Mouse (Mus musculus): ENCODE data around the gene Tom1l2.

Gene Tom1l2

DNA sequence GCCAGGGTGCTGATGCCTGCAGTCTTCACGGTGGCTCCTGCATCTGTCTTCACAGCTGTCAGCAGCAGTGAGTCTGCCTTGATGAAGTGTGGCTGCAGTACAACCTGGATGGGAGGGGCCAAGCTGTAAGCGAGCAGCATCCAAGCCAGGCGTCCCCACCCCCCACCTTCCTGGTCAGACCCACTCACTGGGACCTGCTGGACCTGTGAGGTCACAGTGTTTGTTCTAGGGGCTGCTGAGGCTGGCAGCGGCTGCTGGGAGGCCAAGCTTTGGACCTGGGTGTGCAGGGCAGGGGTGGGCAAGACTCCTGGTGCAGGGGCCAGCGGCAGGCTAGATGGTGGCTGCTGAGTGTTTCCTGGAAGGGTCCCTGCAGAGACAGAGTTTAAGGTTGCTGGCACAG lies 146.5 kb downstream of the Tom1l2 start:
- DNase-seq (ENCODE audit: low spot score in 2 of 2), result no peak

DNA sequence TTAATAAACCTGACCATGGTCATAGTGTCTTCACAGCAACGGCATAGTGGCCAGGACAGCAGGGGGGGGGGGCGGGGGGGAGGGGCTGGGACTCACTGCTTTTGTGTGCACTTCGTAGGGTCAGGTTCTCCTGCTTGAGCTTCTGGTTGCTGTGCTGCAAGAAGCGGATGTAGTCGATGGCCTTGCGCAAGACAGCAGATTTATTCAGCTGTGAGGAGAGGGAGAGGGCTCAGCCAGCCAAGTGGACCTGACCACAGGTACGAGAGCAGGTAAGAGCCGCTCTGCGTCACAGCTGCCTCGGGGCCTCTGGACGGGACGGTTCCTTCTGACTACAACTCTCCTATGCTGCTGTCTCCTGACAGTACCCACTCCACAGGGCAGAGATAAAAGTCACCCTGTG lies 147.7 kb downstream of the Tom1l2 start:
- no peak for DNase-seq (ENCODE audit: low spot score in 2 of 2)

DNA sequence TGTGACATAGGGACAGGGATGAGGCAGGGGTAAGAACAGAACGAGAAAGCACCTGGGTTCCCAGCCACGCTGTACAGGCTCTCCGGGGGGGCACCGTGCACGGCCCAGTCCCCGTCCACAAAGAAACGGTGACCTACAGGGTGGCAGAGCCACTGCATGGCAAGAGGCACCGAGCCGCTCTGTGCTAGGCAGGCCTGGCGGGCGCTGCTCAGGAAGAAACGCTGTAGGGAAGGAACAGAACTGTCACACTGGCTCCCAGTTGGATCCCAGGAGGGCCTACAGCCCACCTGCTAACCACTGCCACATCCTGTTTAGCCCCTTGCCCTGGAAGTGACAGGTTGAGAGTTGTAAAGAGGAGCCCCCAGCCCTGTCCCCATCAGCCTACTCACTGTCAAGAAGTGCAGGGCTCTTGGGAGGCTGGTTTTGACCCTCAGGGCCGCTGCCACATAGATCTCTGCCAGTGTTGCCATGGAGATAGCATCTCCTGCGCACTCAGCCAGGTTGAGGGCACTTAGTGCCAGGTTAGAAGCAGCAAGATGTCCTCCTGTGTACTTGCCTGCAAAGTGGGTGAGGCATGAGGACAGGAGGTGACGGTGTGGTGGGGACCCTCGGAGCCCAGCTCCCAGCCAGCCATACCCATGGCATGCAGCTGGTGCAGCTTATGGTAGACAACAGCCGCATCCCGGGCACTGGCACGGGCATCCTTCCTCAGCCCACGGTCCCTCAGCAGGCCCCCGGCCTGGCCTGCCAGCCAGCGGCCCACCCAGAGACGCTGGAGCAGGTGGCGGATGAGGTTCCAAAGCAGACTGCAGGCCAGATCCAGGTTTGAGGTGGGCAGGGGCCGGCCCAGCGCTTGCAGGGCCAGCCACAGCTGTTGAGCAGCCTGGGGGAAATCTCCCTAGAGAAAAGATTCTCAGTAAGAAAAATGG lies 149.7 kb downstream of the Tom1l2 start:
- DNase-seq (ENCODE audit: low spot score in 2 of 2), result no peak

DNA sequence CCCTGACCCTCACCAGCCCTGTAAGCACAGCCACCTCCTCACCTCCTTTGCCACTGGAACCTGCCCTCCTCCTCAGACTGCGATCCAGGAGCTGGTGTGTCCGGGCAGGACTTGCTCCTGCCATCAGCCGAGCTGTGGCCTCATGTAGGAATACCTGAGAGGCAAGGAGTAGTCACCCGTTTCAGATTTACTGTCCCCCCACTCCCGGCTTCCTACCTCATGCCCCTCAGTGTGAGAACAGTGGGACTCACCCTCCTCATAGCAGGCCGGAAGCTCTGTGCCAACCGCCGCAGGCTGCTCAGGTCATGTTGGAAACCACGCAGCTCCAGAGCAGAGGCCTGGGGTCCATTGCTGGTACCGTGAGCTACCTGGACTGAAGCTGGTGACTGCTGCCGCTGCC lies 152.3 kb downstream of the Tom1l2 start:
- no peak for DNase-seq (ENCODE audit: low spot score in 2 of 2)

DNA sequence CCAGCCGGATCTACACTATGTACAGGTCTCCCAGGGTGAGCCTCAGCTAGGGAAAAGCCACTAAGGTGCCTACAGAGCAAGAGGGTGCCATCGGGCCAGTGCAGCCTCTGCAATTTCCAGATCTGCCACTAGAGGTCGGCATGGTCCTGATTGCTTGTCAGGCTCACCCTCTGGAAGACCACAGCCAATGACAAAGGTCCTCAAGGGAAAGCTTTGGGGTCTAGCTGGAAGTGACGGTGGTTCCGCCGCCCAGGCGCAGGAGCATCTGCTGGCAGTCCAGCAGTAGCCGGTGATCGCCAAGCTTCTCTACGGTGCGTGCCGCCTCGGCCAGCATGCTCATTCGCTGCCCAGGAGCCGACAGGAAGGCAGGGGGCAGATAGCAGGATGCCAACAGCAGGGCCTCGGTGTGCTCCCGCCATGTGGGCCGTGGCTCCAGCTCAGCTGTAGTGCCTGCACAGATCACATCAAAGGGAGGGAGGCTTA lies 153.0 kb downstream of the Tom1l2 start:
- peak; percentile 81 to 90 for DNase-seq (ENCODE audit: low spot score in 2 of 2)

DNA sequence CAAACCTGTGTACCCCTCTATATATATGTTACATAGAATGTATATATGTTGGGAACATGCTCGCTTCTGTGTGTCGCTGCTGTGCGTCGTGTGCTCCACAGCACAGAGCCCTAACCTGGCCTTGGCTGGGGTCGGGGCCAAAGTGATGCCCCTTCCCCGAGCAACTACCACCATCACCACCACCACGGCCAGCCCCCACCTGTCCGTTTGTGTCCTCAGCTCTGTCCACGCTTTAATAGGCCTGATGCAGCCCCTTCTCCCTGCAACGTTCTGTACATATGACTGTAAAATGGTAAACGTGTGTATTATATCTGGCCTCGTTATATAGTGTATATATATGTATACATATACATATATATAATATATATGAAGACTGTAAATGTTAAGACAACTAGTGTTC lies 154.1 kb downstream of the Tom1l2 start:
- no peak for DNase-seq (ENCODE audit: low spot score in 2 of 2)

DNA sequence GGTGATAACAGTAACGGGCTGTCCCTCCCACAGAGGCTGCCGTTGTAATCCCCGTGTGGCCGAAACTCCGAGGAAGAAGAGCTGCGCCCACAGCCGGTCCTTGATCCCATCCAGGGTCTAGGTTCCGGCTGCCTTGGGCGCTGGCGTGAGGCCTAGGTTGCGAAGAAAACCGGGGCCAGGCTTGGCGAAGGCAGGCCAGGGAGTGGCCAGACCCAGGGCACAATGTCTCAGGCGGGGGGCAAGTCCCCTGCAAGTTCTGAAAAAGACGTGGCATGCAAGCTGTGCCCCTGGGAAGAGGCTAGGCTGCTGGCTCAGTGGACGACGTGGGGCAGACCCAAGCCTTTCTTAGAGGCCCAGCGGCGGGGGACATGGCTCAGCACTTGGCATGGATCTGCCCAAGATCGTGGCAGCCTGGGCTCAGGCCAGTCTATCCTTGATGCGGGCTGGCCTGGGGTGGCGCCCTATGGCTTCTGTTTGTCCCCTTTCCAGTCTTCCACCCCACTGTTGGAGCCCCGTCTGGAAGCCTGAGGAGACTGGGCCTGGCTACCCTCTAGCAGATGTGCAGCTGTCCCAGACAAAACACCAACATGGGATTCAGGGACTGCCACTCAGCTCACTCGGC lies 154.6 kb downstream of the Tom1l2 start:
- DNase-seq (ENCODE audit: low spot score in 2 of 2), result no peak

DNA sequence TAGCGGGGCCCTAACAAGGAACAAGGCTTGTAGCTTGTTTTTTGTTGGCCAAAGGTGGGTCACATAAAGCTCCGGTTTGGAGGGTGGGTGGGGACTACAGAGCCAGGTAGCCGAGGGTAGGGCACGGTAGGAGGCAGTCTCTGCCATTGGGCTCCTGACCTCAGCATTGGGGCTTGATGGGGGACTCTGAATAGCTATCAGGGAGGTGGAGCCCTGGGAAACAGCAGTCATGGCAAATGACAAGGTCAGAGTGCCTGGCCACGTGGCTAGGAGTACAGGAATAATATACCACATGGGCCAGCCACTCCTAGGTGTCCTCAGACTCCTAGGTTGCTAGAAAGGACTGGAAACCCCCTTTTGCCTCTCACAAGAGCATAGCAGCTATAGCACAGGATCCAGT lies 156.4 kb downstream of the Tom1l2 start:
- DNase-seq (ENCODE audit: low spot score in 2 of 2), result no peak

DNA sequence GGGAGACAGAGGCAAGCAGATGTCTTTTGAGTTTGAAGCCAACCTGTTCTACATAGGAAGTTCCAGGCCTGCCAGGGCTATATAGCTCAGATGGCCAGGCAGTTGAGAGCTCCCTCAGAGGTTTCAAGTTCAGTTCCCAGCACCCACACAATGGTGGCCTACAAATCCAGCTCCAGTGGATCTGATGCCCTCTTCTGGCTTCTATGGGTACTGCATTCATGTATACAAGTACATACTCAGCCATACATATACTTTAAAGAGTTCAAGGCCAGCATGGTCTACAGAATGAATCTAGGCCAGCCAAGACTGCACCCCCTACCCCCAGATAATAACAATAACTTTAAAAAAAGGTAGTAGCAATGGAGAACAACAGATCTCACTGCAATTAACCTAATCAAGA lies 157.6 kb downstream of the Tom1l2 start:
- no peak for DNase-seq (ENCODE audit: low spot score in 2 of 2)

DNA sequence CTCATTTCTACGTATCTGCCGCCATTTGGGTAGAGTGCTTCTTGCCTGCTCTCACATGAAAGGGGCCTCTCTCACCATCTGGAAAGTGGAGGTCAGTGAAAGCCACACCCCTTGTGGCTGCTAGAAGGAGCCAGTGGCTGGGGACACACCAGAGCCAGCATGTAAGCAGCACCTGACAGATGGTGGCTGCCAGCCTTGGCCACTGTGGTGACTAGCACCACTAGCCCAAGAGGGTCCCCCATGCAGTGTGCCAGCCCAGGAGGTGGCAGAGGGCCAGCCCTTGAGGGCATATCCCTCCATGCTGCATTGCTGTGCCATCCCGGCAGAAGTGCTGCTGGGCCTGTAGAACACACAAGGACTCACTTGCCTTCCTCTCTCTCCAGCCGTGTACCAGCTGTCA lies 159.1 kb downstream of the Tom1l2 start:
- no peak for DNase-seq (ENCODE audit: low spot score in 2 of 2)

DNA sequence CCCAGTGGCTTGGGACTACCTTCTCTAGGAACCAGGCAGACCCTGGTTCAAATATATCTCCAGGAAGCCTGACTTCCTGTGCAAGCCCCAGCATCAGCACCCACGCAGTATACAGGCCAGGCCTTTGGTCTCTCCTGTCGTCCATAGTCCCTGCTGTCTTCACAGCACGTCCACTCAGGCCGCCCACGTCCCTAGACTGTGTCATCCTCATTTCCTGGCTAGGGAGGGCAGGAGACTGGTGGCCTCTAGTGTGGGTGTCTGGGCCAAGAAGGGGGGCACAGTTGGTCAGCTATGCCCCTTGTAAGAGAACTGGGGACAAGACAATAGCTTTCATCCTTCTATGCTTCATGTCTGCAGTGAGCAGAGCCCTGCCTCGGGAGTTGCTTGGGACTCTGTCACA lies 160.2 kb downstream of the Tom1l2 start:
- no peak for DNase-seq (ENCODE audit: low spot score in 2 of 2)

DNA sequence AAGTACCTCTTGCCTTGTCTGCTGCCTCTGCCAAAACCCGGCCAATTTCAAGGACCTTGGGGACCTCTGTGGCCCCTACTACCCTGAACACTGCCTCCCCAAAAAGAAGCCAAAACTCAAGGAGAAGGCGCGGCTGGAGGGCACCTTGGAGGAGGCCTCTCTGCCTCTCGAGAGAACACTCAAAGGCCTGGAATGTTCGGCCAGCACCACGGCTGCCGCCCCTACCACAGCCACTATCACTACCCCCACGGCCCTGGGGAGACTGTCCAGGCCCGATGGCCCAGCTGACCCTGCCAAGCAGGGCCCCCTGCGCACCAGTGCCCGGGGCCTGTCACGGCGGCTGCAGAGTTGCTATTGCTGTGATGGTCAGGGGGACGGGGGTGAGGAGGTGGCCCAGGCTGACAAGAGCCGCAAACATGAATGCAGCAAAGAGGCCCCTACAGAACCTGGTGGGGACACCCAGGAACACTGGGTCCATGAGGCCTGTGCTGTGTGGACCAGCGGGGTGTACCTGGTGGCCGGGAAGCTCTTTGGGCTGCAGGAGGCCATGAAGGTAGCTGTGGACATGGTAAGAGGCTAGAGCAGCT lies 162.6 kb downstream of the Tom1l2 start:
- no peak for DNase-seq (ENCODE audit: low spot score in 2 of 2)

DNA sequence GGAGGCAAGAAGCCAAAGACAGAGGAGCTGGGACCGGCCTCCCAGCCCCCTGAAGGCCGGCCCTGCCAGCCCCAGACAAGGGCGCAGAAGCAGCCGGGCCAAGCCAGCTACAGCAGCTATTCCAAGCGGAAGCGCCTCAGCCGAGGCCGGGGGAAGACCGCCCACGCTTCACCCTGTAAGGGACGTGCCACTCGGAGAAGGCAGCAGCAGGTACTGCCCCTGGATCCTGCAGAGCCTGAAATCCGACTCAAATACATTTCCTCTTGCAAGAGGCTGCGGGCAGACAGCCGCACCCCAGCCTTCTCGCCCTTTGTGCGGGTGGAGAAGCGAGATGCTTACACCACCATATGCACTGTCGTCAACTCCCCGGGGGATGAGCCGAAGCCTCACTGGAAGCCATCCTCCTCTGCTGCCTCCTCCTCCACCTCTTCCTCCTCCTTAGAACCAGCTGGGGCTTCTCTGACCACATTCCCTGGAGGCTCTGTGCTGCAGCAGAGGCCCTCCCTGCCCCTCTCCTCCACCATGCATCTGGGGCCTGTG lies 163.1 kb downstream of the Tom1l2 start:
- DNase-seq (ENCODE audit: low spot score in 2 of 2), result no peak

DNA sequence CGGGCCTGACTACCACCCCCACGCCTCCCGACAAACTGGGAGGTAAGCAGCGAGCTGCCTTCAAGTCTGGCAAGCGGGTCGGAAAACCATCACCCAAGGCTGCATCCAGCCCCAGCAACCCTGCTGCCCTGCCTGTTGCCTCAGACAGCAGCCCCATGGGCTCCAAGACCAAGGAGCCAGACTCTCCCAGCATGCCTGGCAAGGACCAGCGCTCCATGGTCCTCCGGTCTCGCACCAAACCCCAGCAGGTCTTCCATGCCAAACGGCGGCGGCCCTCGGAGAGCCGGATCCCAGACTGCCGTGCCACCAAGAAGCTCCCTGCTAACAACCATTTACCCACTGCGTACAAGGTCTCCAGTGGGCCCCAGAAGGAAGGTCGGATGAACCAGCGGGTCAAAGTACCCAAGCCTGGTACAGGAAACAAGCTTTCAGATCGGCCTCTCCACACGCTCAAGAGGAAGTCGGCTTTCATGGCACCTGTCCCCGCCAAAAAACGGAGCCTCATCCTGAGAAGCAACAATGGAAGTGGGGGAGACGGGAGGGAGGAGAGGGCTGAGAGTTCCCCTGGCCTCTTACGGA lies 164.3 kb downstream of the Tom1l2 start:
- no peak for DNase-seq (ENCODE audit: low spot score in 2 of 2)

DNA sequence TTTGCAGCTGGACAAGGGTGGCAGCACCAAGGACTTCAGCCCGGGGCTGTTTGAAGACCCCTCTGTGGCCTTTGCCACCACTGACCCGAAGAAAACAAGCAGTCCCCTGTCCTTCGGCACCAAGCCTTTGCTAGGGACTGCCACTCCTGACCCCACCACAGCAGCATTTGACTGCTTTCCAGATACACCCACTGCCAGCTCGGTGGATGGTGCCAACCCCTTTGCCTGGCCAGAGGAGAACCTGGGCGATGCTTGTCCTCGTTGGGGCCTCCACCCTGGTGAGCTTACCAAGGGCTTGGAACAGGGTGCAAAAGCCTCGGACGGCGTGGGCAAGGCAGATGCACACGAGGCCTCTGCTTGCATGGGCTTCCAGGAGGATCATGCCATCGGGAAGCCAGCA lies 165.6 kb downstream of the Tom1l2 start:
- no peak for DNase-seq (ENCODE audit: low spot score in 2 of 2)

DNA sequence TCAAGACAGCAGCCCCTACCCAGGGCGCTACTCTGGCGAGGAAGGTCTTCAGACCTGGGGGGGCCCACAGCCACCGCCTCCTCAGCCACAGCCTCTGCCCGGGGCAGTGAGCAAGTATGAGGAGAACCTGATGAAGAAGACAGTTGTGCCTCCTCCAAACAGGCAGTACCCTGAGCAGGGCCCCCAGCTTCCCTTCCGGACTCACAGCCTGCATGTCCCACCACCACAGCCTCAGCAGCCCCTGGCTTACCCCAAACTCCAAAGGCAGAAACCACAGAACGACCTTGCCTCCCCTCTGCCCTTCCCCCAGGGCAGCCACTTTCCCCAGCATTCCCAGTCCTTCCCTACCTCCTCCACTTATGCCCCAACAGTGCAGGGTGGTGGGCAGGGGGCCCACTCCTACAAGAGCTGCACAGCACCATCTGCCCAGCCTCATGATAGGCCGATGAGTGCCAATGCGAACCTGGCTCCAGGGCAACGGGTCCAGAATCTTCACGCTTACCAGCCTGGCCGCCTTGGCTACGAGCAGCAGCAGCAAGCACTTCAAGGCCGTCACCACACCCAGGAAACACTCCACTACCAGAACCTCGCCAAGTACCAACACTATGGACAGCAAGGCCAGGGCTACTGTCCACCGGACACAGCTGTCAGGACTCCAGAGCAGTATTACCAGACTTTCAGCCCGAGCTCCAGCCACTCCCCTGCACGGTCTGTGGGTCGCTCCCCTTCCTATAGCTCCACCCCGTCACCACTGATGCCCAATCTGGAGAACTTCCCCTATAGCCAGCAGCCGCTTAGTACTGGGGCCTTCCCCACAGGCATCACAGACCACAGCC lies 167.1 kb downstream of the Tom1l2 start:
- DNase-seq (ENCODE audit: low spot score in 2 of 2), result peak in 1 of 2 experiments; percentile 37

DNA sequence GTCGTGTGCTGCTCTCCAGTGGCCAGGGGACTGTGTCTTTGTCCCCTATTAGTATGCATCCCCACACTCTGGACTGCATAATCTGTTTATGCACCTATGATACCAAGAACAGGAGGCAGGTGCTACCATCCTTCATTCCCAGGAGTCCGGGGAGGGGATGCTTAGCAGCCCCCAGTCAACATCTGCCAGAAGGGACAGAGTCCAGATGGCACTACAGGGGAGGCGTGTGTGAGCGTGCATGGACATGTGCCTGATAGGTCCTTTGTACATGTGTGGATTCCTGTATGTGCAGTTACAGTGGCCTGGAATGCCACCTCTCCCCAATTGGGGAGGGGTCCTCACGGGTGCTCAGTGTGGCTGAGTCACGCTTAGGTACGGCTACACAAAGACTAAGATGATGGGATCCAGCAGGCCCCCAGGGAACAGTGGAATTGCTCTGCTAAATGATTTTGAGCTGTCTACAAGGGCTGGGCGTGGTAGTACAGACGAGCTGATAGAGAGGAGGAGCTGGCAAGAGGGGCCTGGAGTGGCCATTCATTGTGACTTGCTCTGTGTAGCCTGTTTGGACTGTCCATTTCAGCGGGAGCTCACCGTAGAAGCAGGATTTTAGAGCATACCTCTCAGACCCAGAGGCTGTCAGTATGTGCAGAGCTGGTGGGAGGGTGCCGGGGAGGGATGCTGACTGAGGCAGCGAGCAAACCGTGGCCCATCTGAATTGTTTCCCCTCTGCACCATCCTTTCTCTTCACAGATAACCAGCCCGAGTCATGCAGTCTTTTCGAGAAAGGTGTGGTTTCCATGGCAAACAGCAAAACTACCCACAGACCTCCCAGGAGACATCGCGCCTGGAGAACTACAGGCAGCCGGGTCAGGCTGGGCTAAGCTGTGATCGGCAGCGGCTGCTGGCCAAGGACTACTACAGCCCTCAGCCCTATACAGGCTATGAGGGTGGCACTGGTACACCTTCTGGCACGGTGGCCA lies 168.1 kb downstream of the Tom1l2 start:
- DNase-seq (ENCODE audit: low spot score in 2 of 2), result no peak

DNA sequence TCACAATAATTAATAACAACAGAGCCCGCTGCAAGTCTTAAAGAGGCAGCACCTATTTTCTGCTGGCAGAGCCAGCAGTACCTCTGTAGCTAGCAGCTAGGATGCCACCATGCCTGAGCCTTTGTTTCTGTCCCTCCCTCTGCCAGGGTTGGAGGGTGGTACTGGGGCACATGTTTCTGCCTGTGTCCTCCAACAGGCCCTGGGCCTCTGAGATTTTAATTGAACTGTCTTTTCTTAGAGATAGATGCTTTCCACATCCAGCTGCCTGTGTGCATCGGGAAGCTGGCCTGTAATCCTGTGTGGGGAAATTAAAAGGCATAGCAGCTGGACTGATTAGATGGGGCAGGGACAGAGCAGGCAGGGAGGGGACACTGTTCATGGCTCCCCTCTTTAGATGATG lies 170.0 kb downstream of the Tom1l2 start:
- DNase-seq (ENCODE audit: low spot score in 2 of 2), result no peak

DNA sequence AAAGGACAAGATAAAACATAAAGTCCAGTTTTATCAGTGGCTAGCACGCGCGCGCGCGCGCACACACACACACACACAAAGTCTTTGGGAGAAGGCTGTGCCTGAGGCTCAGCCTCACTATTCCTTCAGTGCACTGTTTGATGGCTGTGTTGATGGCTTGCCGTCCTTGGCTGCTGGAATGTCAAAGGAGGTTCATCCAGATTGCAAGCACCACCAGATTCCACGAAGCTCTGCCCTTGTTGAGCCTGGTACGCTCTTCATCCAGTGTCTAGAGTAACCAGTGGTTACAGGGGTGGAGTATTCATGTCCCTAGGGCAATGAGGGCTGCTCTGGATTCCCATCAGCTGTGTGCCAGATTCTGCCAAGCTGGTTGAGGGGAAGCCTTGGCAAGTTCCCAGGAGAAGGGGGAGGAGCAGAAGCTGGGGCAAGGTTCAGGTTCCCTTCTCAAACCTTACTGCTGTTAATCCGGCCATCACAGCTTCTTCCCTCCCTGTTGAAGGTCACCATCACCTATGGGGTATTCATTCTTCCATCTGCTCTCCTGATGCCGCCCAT lies 170.5 kb downstream of the Tom1l2 start:
- DNase-seq (ENCODE audit: low spot score in 2 of 2), result no peak

DNA sequence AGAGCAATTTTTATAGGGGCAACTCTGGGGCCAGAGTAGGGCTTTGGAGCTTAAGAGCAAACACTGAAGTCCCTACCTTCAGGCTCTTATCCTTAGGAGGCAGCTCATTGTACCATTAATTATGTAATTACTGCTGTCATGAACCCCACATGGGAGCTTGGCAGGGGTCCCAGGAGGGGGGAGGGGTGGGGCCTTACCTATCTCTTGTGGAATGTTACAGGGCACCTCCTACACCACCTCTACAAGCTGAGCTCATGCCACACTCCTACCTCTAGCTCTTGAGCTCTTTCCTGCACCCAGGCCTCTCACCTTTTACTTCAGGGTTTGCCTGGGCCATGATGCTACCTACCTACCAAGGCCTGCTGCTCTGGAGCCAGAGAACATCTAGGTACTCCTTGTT lies 174.2 kb downstream of the Tom1l2 start:
- no peak for DNase-seq (ENCODE audit: low spot score in 2 of 2)
